Mouse (Mus musculus) cerebellum, adult 2 months (tissue): ENCODE data around the gene Gm9944.

Experiments
- CTCF ChIP-seq: fragments of 200-500 bp; IDR thresholded peaks from 2 replicates; pipeline ENCODE4 v1.5.1; 2011; ENCODE audit warnings: low read depth, mild to moderate bottlenecking, control low read depth, low read length, moderate library complexity, borderline replicate concordance; ENCODE audit not compliant: insufficient read depth
- POLR2A ChIP-seq: fragments of 200-500 bp; IDR thresholded peaks from 2 replicates; pipeline ENCODE4 v1.6.1; 2011; ENCODE audit warnings: low read length, control low read depth, borderline replicate concordance; ENCODE audit not compliant: insufficient read depth

GRCm38 (mm10) chr4:144453217-144453616 lies at the start of gene Gm9944:
- TF ChIP-seq CTCF (no peak), POLR2A (no peak)
